Mouse (Mus musculus) granulocyte monocyte progenitor cell, adult 5-6 weeks (primary cell): Measurements from ENCODE around the gene Tekt4. TPM values are rescaled to one million over a fixed set of nuclear protein-coding genes. Genes with fewer than 3 reads are reported as not detected.

Experiments
- total RNA-seq, 2 experiments: library from RNA; stranded (forward) in 1 of 2; stranded (reverse) in 1 of 2; fragments of 200-712, 200-1000 nt in 1 of 2; fragments of >200 nt in 1 of 2; fragmentation: Nextera tagmentation in 1 of 2; gene quantifications; 2 replicates each; pipeline ENCODE4 v1.2.3; 2014 to 2017

Gene Tekt4
- total RNA-seq, 2 experiments from 2014 or later, result not detected

Other genes with a start within 250 kb of the Tekt4 start
- 10.9 and 19.2 TPM in 2 replicates for gene Gnptg, start 214.5 kb upstream of the Tekt4 start, total RNA-seq (2014; fragmentation: Nextera tagmentation)
- gene Gnptg, start 214.5 kb upstream of the Tekt4 start, total RNA-seq (2017), result 23.7 and 27.8 TPM in 2 replicates
- gene Tsr3, start 214.4 kb upstream of the Tekt4 start, total RNA-seq (2014; fragmentation: Nextera tagmentation), result 10.9 and 17.1 TPM in 2 replicates
- 23.6 and 27.8 TPM in 2 replicates for gene Tsr3, start 214.4 kb upstream of the Tekt4 start, total RNA-seq (2017)
- gene Baiap3, start 198.3 kb upstream of the Tekt4 start, total RNA-seq (2014; fragmentation: Nextera tagmentation), result 7.6 and 9.1 TPM in 2 replicates
- gene Baiap3, start 198.3 kb upstream of the Tekt4 start, total RNA-seq (2017), result 3.8 and 11.9 TPM in 2 replicates
- gene Ube2i, start 180.0 kb upstream of the Tekt4 start, total RNA-seq (2014; fragmentation: Nextera tagmentation), result 356 and 387 TPM in 2 replicates
- gene Ube2i, start 180.0 kb upstream of the Tekt4 start, total RNA-seq (2017), result 268 and 276 TPM in 2 replicates
- gene Prss34, start 156.2 kb upstream of the Tekt4 start, total RNA-seq (2014; fragmentation: Nextera tagmentation), result 2.4 and 94.9 TPM in 2 replicates
- gene Prss34, start 156.2 kb upstream of the Tekt4 start, total RNA-seq (2017), result 21.6 and 23.7 TPM in 2 replicates
- gene Prss28, start 146.0 kb upstream of the Tekt4 start, total RNA-seq (2014; fragmentation: Nextera tagmentation), result not detected in 2 replicates
- not detected in 2 replicates for gene Prss28, start 146.0 kb upstream of the Tekt4 start, total RNA-seq (2017)
- gene Prss29, start 136.0 kb upstream of the Tekt4 start, total RNA-seq (2014; fragmentation: Nextera tagmentation), result not detected in 2 replicates
- not detected in 2 replicates for gene Prss29, start 136.0 kb upstream of the Tekt4 start, total RNA-seq (2017)
- not detected in 2 replicates for gene Tpsab1, start 109.1 kb upstream of the Tekt4 start, total RNA-seq (2014; fragmentation: Nextera tagmentation)
- not detected in 2 replicates for gene Tpsab1, start 109.1 kb upstream of the Tekt4 start, total RNA-seq (2017)
- not detected in 2 replicates for gene Tpsb2, start 88.3 kb upstream of the Tekt4 start, total RNA-seq (2014; fragmentation: Nextera tagmentation)
- gene Tpsb2, start 88.3 kb upstream of the Tekt4 start, total RNA-seq (2017), result not detected in 2 replicates
- gene Tpsg1, start 85.3 kb upstream of the Tekt4 start, total RNA-seq (2014; fragmentation: Nextera tagmentation), result not detected in 2 replicates
- gene Tpsg1, start 85.3 kb upstream of the Tekt4 start, total RNA-seq (2017), result not detected in 2 replicates
- gene Cacna1h, start 20.8 kb upstream of the Tekt4 start, total RNA-seq (2014; fragmentation: Nextera tagmentation), result not detected in 2 replicates
- gene Cacna1h, start 20.8 kb upstream of the Tekt4 start, total RNA-seq (2017), result not detected in 2 replicates
- not detected in 2 replicates for gene Sstr5, start 42.7 kb downstream of the Tekt4 start, total RNA-seq (2014; fragmentation: Nextera tagmentation)
- gene Sstr5, start 42.7 kb downstream of the Tekt4 start, total RNA-seq (2017), result not detected in 2 replicates
- gene Sox8, start 116.1 kb downstream of the Tekt4 start, total RNA-seq (2014; fragmentation: Nextera tagmentation), result 1.1 TPM in 1 of 2 replicates, not detected in the other
- not detected in 2 replicates for gene Sox8, start 116.1 kb downstream of the Tekt4 start, total RNA-seq (2017)
- 34.0 and 36.8 TPM in 2 replicates for gene Lmf1, start 124.5 kb downstream of the Tekt4 start, total RNA-seq (2014; fragmentation: Nextera tagmentation)
- gene Lmf1, start 124.5 kb downstream of the Tekt4 start, total RNA-seq (2017), result 6.9 and 10.7 TPM in 2 replicates